Mouse (Mus musculus) cerebellum, adult 11-12 months (tissue): Measurements from ENCODE around the gene Gys2.
A peak's percentile ranks its signal among the peaks of the same experiment; 100 is the strongest.

Experiments
- DNase-seq: peaks from one replicate; pipeline ENCODE4 v3.0.0; 2022

The Gys2 gene

DNA sequence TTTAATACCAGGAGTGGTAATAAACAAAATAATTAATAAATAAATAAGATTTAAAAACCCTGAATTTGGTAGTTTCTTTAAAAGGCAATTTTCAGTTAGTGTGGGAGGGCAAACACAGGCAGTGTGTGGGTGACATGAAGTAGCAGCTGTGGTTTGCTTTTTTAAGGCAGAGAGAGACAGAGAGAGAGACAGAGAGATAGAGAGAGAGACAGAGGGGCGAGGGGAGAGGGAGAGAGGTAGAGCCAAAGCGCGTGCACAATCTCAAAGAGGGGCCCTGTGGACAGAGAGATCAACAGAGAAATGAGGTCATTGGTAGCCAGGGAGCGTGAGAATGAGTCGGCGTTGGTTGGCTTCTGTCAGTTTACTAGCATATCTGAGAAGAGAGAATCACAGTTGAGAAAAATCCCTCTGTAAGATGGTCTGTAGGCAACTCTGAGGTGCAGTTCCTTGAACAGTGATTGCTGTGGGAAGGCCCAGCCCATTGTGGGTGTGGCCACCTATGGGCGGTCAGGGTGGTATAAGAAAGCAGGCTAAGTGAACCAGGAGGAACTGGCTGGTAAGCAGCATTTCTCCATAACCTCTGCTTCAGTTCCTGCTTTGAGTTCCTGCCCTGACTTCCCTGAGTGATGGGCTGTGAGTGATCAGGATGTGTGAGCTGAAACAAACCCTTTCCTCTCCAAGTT, 17.5 kb downstream of the Gys2 start:
- DNase-seq: no peak

DNA sequence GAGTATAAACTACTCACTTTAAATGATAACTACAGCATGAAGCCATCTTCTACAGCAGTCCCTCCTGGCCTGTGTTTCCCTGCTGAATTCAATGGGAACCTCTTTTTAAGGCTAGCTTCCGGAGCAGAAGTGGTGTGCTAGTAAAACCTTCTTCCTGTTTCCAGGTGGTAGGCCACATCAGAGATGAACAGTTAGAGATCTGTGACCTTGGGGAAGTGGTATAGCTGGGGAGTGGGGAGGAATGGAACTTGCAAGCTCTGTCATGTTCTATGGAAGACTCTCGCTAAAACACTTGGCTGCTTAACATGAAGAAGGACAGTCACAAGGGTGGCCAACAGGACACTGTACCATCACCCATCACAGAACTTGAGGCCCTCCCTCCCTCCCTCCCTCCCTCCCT, 19.6 kb downstream of the Gys2 start:
- no peak for DNase-seq

DNA sequence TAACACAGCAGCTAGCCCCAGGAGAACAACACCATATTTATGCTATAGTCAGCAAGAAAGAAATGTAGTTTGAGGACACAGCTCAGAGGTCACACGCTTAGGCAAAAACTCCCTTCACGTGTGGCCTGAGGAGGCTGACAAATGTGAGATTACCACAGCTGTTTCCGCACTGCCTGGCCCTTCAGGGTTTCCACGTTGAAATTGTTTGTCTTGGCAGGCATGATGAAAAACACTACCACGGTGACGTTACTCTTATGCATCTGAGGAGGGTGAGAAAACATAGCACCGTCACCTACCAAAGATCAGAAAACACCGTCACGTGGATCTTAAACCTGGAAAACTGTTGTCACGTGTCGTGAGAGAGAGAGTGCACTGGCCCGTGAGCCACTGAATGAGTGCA, 21.5 kb downstream of the Gys2 start:
- no peak for DNase-seq

DNA sequence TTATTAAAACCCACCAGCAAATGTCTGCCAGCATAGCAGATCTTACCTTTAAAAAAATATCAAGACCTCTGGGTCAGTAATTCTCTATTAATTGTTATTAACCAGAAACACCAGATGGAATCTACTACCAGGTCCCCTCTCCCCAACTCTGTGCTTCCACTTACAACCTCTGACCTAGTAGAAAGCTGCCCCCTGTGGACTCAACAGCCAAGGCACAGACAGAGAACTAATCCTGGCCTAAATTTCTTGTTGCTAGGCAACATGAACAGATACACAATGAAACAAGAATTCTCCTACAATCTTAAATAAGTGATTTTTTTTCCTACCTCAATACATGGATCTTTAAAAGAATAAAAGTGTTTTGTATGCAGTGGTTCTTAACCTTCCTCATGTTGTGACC, 43.8 kb downstream of the Gys2 start:
- DNase-seq: no peak

DNA sequence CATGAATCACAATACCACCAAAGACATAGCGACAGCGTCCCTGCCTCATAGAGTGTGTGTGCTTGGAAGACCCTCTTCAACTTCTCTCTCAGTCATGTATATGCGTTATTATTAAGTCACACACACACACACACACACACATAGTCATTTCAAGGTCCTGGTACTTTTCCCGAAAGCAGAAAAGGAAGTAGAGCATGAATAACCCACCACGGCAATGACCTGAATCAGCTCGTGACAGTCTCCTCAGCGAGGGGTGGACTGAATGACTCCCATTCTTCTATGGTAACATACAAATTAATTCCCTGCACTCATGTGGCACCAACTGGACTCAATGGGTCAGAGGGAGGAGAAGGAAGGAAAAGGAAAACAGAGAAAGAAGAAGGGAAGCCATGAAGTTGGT, 47.9 kb downstream of the Gys2 start:
- no peak for DNase-seq

DNA sequence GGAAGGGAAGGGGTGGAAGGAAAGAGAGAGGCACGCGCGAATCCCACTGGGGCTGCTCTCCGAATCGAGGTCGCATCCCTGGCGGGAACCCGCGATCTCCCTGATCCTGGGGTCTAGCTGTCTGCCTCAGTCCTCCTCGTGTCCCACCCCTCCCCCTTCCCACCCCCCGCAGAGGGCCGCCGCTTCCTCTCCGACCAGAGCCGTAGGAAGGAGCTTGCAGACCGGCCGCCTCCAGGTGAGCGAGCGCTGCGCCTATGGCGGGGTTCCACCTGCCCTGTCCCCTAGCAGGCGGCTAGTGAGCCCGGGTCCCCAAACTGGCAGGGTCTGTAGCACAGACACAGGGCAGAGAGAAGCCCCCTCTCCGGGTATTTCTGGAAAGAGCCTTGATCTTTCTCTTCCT, 58.3 kb downstream of the Gys2 start:
- no peak for DNase-seq

DNA sequence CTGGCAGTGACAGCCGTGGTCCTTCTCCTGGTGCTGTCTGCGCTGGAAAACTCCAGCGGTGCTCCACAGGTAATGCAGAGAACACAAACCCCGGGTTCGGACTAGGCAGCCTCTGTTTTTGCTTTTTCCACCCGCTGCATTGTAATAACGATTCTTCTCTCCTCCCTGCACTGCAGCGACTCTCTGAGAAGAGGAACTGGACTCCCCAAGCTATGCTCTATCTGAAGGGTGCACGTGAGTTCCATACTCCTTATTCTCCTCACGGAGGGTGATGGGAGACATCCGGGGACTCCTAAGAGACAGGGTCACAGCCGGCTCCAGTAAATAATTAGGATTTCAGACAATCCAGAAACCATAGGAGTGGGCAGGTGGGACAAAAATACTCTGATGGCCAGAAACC, 59.1 kb downstream of the Gys2 start:
- no peak for DNase-seq

DNA sequence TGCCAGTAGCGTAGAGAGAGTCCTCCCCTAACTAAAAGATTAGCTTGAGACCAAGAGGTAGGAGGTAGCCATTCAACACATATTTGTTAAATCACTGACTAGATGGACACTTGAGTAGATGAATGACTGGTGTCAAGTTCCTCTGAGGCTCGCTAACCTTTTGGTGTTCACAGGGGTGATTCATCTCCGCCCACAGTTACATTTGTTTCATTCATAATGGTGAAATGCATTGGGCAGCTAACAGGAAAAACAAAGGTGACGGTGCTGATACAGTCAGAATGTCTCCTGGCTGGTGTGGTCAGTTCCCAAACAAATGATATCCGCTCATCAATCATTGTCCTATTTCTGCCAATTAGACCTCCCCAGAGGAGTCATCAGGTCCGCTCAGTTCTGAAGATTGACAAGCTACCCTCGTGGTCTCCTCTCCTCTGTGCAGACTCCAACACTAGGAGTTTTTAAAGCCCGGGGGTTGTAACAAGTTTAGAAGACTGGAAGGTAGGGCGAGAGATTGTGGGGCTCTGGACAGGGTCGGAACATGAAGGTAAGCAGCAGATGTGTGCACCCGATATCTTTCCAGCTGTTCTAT, 59.9 kb downstream of the Gys2 start, which contains the start of gene Spx:
TSS of gene Spx (plus strand) at position 536 of the 586 bp plus-strand sequence.
- DNase-seq: no peak

DNA sequence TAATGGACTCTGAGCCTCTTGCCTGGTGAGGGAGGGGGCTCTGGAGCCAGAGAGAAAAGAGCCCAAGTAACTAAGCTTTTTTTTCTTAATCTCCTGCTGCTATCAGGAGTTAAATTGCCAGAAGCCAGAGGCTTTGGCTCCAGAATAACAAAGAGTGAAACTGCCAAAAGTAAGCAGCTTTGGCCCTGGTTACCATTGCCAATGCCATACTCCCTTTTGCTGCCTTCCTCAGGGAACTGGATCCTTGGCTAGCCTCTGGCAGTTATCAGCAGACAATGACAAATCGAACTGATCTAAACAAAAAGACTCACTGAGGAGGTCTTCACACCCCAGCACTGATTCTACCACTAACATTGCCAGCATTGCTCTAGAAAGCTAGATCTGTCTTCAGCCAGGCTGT, 61.8 kb downstream of the Gys2 start:
- DNase-seq: no peak

DNA sequence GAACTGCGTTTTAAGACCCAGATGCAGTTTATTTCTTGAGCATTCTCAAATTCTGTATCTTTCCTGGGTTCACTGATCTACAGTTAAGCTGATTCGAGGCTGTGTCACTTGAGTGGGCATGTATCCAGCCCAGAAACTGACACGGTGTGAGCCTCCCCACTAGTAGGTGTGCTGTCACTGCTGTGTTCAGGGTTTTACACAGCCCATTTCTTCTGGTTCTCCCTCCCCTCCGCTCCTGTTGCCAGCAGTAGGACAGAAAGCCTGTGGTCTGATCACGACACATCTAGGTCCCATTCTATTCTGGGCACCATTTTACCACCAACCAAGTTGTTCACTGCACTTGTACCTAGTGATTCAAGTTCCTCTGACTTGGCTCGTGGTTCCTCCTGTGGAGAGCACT, 77.2 kb downstream of the Gys2 start:
- DNase-seq: no peak

DNA sequence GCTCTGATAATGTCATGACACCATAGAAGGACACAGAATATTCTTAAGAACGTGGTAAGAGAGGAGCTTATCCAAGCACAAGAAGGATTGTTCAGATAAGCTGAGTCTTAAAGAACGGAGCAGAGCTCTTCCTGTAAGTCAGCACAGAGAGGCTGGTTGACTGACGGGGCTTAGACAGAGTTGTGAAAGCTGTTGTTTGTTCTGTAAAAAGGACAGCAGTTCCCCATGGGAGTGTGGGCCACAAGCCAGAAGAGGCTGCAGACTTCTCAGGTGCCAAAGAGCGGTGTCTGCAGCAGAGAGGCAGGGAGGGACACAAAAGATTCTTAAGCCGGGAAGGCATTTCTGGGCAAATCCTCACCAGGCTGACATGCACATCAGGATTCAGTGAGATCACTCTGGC, 78.2 kb downstream of the Gys2 start:
- DNase-seq: peak; percentile 28

DNA sequence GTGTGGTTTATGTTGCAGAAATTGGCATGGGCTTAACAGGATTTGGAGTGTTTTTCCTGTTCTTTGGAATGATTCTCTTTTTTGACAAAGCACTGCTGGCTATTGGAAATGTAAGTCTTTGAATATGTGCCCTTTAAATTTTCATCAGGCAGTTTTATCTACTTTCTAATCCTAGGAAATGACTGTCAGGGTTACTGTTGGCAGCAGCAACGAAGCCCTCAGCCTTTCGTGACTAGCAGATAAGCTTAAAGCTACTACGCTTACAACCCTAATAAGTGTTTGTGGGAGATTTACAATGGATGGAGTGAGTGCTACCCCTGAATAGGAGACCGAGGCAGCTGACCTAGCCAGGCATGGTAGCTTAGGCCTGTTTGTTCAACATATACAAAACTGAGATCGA, 80.6 kb downstream of the Gys2 start:
- DNase-seq: no peak

DNA sequence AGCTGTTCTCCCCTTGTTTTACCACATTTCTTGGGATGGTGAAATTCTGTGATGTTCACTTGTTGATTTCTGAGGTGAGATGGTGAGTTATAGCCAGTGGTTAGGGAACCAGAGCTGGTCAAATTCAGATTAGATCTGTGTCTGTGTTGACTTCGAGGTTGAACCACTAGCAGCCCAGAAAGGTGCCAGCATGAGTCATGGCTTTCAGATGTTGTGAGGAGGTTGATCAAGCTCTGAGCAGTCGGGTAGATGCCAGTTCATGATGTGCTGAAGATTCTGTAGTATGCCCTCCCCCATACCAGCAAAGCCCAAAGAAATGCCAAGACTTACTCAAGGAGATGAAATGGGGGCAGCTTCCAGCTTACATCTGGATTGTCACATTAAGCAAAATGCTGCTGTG, 83.8 kb downstream of the Gys2 start:
- DNase-seq: no peak

DNA sequence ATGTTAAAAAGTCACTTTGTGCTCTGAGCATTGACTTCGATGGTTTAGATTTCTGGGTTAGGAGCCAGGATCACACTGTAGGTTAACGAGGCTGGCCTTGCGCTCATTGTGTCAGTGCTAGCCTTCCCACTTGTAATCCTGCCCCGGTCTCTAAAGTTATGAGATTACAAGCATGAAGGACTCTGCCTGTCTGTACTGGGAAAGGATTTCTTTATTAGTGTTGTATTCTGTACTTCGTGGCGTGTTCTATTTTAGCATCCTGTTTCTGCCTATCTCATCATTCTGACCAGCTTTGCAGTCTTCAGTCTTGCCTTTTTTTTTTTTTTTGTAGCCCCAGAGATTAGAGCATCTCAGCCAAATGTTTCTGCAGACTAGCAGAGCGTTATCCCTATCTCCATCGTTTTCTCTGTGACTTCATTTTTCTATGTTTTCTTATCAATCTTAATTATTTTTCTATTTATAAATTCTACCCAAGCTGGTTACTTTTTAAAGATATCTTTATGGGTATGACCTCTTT, 85.1 kb downstream of the Gys2 start:
- no peak for DNase-seq

DNA sequence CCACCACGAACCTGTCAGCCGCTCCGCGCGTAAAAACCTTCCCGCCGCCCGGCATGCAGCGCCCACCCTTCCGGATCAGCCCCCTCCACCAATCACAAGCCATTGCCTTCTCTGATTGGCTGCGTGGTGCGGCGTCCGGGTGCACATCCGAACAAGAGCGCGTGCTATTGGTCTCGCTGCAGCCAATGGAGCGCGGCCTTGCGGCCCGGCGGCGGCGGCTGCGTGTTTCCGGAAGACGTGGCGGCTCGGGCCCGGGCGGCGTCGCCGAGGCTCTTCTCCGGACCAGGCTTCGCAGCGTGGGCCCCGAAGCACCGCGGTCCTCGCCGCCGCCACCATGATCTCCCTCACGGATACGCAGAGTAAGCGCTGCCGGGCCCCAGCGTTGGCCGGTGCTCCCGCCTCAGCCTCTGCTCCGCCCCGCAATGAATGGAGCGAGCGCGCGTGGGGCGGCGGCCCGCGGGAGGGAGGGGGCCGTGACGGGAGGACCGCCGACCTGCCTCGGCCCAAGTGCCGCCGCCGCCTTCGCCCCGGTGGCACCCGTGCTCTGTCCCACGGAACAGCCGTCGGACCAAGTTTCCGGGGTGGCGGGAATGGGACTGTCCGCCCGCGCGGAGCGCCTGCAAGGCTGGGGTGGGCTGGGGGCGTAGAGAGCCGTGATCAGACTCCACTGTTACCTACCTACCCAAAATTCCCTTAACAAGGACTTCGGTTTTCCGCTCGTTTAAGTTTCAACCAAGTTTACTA, 85.7 kb downstream of the Gys2 start, which contains the start of the genes Recql and Golt1b:
TSS of gene Recql (minus strand) at position 77 of the 744 bp plus-strand sequence.
TSS of gene Golt1b (plus strand) at position 211 of the 744 bp plus-strand sequence.
- DNase-seq: peak; percentile 98

DNA sequence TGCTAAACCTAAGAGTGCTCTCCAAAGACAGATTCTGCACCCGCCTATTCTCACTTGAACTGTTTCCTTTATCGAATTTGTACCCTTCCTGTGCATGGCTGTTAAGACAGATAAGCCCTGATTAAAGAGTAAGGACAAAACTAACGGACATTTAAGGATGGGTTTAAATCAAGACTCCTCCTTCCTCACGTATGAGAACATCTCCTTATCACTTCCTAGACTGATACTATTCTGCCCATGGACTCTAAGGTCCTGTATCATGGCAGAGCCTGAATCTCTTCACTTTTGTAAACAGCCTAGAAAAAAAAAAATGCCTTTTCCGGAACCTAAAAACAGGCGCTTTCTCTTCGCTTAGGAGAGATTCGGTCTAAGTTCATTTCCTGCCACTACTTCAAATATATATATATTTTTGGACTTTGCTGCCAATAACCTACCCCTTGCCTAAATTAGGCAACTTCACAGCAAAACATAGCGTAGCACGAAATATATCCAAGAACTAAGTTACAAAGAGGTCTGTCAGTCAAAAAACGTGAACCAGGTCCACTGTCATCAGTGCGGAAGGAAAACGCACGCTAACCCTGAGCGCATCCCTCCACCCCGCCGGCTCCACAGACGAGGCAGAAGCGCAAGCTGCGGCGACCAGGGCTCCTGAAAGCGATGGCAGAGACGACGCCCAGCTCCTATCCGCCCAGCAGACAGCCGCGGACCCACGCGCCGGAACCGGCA, 86.5 kb downstream of the Gys2 start:
- no peak for DNase-seq

DNA sequence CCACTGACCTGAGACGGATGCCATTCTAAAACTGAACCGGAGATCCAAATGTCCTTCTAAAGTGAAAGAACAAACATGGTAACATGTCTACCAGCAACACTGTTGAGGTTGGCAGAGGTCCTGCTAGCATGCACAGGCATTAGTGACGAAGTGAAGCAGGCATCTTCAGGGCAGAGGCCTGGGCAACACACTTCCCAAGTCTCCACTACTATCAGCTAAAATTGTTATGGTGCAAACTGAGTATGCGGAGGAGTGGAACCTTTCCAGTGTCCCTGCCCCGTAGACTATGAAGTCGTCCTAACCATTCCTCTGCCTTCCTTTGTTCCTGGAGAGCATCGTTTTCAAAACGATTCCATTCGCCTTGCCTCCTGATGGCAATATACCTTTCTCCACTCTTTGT, 88.4 kb downstream of the Gys2 start:
- no peak for DNase-seq

DNA sequence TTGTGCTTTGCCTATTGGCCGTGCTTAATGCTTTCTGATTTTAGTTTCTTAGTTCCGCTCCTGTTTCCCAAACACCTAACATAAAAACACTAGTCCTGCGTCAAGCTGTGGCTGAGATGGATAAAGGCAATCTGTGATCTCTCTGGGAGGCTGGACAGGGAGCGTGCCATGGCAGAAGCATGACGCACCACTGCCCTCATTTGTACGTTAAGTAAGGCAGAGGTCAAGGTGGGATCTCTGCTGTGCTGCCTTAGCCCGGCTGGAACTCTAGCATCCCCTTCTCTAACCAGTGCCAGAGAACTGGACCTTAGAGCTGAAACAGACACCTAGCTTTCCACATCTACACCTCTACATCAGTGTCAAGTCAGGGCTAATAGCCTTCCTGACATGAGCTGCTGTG, 91.3 kb downstream of the Gys2 start:
- no peak for DNase-seq

DNA sequence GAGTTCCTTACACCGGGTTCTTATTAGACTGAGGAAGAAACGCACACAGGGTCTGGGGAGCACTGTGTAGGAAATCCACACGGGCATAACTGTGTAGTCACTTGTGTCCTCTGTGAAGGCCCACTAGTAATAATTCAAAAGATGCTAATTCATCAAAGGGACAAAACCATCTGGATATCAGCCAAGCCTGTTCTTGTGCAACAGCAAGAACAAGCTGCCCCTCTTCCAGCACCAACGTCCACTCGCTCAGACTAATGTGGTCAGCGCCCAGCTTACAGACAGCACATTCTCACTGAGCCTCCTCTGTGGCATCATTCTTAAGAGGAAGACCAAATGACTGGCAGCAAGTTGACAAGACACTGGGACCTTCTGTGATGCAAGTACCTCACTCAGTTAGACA, 92.9 kb downstream of the Gys2 start:
- DNase-seq: no peak

DNA sequence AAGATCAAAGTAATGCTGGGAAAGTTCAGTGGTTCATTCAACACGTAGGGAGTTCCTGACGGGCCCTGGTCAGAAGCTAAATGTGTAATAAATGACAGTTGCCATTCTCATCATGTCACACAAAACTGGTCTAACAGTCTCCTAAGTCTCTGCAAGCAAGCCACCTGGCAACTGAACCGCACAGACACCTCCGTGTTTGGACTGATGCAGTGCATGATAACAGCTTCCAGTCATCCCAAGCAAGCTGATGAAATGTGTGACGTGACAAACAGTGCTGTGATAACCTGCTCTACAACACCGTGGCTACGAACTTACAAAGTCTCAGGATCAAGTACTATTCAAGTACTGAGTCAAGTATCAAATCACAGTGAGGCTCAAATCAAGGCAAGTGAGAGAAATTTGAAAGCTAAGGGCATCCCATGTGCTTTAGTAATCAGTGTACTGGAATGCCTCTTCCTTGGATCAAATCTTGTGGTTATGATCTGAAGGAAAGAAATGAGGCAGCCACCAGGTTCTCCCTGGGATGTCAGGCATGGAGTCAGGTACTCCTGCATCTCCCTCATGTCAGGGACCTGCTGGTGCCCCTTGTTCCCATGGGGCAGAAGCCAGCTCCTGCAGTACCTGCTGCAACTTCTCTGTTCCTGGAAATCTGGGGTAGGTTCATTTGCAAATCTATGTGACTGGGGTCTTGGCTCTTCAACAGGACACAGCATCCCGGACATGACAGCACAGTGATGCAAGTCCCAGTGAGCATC, 94.2 kb downstream of the Gys2 start:
- DNase-seq: no peak

DNA sequence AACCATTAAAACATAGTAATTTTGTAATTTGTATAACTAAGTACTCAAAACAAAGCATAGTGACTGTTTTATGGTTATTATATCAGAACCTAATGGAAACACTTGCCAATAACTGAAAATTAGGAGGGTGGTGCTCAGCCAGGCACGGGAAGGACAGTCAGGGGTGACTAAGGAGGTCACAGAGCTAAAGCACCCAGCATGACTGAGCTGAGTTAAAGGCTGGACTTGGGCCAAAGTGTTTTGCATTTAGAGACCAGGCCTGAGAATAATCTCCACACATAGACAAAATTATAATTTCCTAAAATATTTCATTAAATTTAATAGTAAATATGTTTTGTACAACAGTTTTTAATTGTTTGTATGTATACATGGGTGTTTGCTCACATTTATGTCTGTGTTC, 95.8 kb downstream of the Gys2 start:
- no peak for DNase-seq
